Mouse (Mus musculus) spleen, postnatal 10 days (tissue): ENCODE results near the gene Bnc2.

ENCODE experiments used
- DNase-seq, 2 experiments: peaks; one replicate each; pipeline ENCODE4 v3.0.0; 2021 to 2022; ENCODE audit warnings: low spot score in 2 of 2

Bnc2 gene

GRCm38 (mm10) chr4:84632832-84633789 lies 42.0 kb downstream of the Bnc2 start:
- DNase-seq, result no peak

DNA sequence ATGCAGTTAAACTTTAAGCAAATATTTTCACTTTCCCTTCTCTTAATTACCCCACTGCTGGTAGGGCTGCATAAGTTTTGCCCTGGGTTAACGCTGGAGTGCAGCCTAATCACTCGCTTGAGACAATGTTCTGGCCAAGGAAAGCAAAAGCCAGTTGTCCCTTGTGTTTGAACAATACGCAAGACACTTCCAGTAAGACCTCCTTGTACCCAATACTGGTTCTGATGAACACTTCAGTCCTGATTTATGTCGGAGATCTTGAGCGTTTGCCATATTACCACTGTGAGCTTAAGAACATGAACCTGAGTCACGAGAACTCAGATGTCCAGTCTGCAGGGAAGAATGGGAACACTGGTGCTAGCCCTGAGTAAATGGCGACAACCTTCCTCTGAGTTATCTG lies 47.5 kb downstream of the Bnc2 start:
- no peak for DNase-seq

DNA sequence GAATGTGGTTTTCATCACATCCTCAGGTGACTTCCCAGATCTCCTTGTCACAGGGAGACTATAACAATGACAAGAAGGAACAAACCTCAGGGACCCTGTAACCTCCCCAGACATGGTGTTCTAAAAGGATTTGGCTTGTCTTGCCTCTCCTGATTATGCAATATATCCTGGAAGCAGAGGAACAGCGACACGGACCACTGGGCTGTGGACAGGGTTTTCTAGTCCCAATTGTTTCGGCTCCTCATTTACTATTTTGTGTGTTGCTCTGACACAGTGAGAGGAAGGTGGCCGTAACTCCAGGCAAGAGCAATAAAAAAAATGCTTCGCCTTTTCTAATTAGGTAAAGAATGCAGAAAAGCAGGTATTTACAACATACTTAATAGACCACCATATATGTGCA lies 51.8 kb downstream of the Bnc2 start:
- no peak for DNase-seq

DNA sequence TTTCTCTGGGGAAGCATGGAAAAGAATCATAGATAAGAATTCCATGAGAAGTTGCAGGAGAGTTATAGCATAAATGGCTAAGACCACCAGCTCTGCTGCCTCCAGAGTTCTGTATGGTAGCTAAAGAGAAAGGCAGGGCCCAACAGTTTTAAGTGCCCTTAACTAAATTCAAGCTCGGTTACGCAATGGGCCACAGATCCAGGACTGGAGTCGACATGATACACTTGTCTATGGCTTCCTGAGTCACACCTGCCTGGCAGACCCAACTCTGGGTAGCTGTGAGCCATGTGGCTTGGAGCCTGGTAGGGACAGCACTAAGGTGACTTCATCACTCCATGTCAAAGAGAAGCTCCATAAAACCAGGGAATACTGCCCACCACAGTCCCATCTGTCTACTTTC lies 53.3 kb downstream of the Bnc2 start:
- no peak for DNase-seq

GRCm38 (mm10) chr4:84609861-84610260 lies 65.2 kb downstream of the Bnc2 start:
- DNase-seq, result no peak

DNA sequence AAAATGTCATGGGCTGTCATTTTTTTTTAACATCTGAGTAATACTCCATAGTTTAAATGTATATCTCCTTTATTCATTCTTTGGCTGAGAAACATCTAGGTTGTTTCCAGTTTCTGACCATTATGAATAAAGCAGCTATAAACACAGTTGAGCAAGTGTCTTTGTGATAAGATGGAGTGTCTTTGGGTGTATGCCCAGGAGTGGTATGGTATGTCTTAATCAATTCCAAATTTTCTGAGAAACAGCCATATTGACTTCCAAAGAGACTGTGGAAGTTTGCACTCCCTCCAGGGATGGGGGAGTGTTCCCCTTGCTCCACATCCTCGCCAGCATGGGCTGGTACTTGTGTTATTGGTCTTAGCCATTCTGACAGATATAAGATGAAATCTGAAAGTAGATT lies 70.6 kb downstream of the Bnc2 start:
- no peak for DNase-seq

- DNase-seq, result no peak
Observed at GRCm38 (mm10) chr4:84580260-84580952, 94.7 kb downstream of the Bnc2 start.

GRCm38 (mm10) chr4:84578296-84578695 lies 96.8 kb downstream of the Bnc2 start:
- DNase-seq, result no peak

DNA sequence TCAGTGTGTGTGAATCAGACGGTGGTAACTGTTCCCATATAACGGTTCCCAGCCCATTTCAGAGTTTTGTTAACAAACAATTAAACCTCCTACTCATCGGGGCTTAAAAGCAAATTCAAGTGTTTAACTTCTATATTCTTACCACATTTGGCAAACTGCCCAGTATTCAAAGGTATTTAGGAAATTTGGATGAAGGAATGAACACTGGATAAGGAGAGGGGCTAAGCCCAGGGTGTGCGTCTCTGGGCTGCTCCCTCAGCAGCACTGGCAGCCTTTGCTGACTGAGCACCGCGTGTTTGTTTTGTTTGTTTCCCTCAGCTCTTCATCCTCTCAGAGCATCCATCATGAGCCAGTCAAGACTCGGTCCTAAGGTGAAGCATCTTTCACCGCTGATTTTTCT lies 109.0 kb downstream of the Bnc2 start:
- no peak for DNase-seq

- DNase-seq, result peak; percentile 4 to 16
Observed at GRCm38 (mm10) chr4:84545204-84545871, 129.7 kb downstream of the Bnc2 start.

DNA sequence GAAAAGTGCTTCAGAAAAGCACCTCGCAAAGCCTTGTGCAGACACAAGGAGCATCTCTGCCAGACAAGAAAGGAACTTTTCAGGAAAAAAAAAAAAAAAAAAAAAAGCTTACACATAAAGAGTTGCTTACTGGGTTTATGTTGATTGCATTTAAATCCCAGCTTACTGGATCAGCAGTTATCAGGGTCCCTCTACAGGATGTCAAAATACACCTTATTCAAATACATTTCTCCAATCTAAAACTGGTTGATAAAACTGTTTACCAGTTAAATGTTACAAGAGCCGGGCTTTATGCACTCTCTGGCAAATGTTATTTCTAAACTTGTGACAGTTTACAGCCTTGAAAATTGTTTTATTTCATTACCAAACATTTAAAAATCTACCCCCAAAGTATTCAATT lies 130.4 kb downstream of the Bnc2 start:
- DNase-seq, result no peak

- no peak for DNase-seq
Observed at GRCm38 (mm10) chr4:84540531-84540930, 134.5 kb downstream of the Bnc2 start.

- DNase-seq, result no peak
Observed at GRCm38 (mm10) chr4:84539396-84539795, 135.7 kb downstream of the Bnc2 start.

GRCm38 (mm10) chr4:84528886-84529789 lies 145.9 kb downstream of the Bnc2 start:
- no peak for DNase-seq

DNA sequence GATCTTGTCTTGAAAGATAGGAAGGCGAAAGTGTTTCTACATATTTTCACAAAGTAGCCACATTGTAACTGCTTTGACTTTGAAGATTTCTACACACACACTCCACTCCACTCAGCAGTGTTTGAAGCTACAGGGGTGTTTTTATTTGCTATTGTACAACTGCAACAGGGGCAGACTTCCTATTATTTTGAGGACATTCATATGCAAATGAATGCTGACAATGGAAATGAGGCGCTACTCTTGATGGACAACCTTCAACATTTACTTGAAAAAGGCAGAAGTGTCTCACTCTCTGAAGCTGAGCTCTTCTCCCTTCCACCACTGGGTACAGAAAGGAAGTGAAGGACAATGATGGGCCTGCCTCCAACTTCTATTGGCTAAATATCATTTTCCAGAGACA lies 146.7 kb downstream of the Bnc2 start:
- no peak for DNase-seq

GRCm38 (mm10) chr4:84527066-84527933 lies 147.8 kb downstream of the Bnc2 start:
- DNase-seq, result no peak

DNA sequence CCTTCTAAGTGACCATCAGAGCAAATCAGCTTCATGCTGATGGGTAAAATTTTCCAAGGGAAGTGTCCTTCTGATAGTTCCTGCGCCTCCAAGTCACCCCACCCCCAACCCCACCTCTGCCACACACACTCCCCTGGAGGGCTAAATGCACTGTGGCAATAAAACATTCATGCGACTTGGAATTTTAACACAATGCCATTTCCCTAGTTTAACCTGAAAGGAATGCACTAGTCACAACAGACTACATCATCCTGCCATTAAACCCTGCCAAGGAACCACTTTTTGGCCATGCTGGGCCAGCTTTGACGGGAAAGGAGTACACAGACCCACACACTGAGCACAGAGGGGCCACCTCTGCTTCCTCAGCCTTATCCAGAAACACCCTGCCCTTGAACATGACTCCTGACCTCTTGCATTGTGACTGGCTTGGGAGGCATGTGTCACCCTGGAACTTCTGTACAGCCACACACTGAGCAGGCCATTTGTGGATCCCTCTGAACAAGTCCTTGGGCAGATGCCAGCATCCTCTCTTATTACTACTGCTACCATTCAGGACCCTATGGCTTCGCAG lies 151.3 kb downstream of the Bnc2 start:
- DNase-seq, result no peak

- DNase-seq, result no peak
Observed at GRCm38 (mm10) chr4:84523211-84523610, 151.9 kb downstream of the Bnc2 start.

- DNase-seq, result no peak
Observed at GRCm38 (mm10) chr4:84521562-84521961, 153.5 kb downstream of the Bnc2 start.

- DNase-seq, result no peak
Observed at GRCm38 (mm10) chr4:84510466-84510865, 164.6 kb downstream of the Bnc2 start.
